Comparison of ENCODE assay signal across 8 mouse cellular contexts in the genomic region with DNA sequence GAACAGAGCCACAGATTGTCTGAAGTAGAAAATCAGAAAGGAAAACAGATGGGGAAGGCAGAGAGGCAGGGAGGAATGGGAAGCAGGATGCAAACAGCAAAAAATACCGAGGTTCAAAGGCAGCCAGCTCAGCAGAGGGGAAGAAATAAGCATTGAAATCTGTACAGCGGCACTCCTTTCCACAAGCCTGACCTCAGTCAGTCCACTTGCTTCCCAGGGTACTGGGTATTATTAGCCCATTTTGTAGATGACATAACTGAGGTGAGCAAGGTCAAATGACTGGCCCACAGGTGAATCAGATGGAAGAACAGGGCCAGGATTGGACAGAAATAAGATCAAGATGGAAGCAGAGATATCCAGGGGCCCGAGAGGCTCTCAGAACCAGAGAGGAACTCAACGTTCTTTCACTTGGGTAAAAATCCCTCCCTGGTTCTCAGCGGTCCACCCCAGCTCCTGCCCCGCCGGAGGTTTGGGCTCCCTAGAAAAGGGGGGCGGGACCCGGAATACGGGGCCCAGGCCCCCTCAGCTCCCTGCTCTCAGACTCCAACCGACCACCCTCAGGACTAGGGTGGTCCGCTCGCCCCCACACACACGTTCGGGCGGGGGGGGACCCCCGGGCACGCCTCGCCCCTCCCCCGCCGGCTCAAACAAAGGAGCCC. TPM values are rescaled to one million over a fixed set of nuclear protein-coding genes. Genes with fewer than 3 reads are reported as not detected.
A peak's percentile ranks its signal among the peaks of the same experiment; 100 is the strongest.
DNase-seq lines count a peak whose midpoint lies in the region; ATAC-seq and TF ChIP-seq lines count a peak whose summit lies in the region.

No protein-coding gene starts in this region.

- H3K27ac ChIP-seq in left cerebral cortex, adult 2 months, result no peak overlapping the region
- no peak overlapping the region for H3K27ac ChIP-seq in brown adipose tissue, adult 24 weeks (replicated peaks; ENCODE audit: low read depth, low read length)
- H3K27ac ChIP-seq in hindbrain, embryonic 15.5 days (replicated peaks), result peak overlapping the region; percentile 66

- peak overlapping the region; percentile 95 for H3K4me2 ChIP-seq in hindbrain, embryonic 15.5 days
- H3K4me2 ChIP-seq in myocyte (ENCODE audit: low read depth), result peak overlapping the region; percentile 93

- no peaks in the 10 kb centered on the region for H3K9me3 ChIP-seq in hindbrain, embryonic 15.5 days

- no peak for TF ChIP-seq POLR2A in myocyte (IDR thresholded peaks at IDR 0.05; ENCODE audit: insufficient read length, low read depth)

- no peaks in the 10 kb centered on the region for H3K27me3 ChIP-seq in hindbrain, embryonic 15.5 days
- H3K27me3 ChIP-seq in myocyte (ENCODE audit: control insufficient read depth, insufficient read depth, insufficient read length), result no peaks in the 10 kb centered on the region

- 2% methylated on average over 9 of the region's 21 CpGs for WGBS in hindbrain, embryonic 15.5 days

- no peak for ATAC-seq in hindbrain, embryonic 15.5 days (ENCODE audit: low FRiP score, low read depth)

- no peaks in the 10 kb centered on the region for H3K36me3 ChIP-seq in hindbrain, embryonic 15.5 days
- no peaks in the 10 kb centered on the region for H3K36me3 ChIP-seq in myocyte (ENCODE audit: control insufficient read depth, insufficient read depth)

- intact Hi-C loops in left cerebral cortex, adult 2 months (cut with DNase I), result no loop called here
- intact Hi-C loops in left cerebral cortex, postnatal 25 days (cut with DNase I), result no loop called here

- peak overlapping the region; percentile 59 for H3K9ac ChIP-seq in hindbrain, embryonic 15.5 days

- no peak for DNase-seq in left cerebral cortex, adult 2 months (ENCODE audit: extremely low spot score in 1 of 2, low spot score in 2 of 2)
- no peak for DNase-seq in left cerebral cortex, postnatal 25 days (ENCODE audit: low spot score in 2 of 2)
- DNase-seq in urinary bladder, adult 2 months (ENCODE audit: low spot score), result no peak
- DNase-seq in thymus, postnatal 10 days (ENCODE audit: low spot score in 2 of 2), result no peak
- DNase-seq in B cell, adult 2 months, result no peak

- peak overlapping the region; percentile 52 for H3K4me3 ChIP-seq in left cerebral cortex, adult 2 months
- H3K4me3 ChIP-seq in brown adipose tissue, adult 24 weeks (ENCODE audit: insufficient read depth, low read depth, low read length), result peak overlapping the region; percentile 64
- H3K4me3 ChIP-seq in hindbrain, embryonic 15.5 days, result peak overlapping the region; percentile 84
- H3K4me3 ChIP-seq in myocyte, result peak overlapping the region; percentile 40

- no peaks in the 10 kb centered on the region for H3K79me2 ChIP-seq in myocyte (ENCODE audit: control insufficient read depth, insufficient read depth)

- H3K4me1 ChIP-seq in brown adipose tissue, adult 24 weeks (ENCODE audit: control insufficient read depth, insufficient read depth, insufficient read length, low read length), result no peaks in the 10 kb centered on the region
- peaks cover 68% of the 10 kb centered on the region for H3K4me1 ChIP-seq in hindbrain, embryonic 15.5 days (replicated peaks)

- TF ChIP-seq CTCF in left cerebral cortex, adult 2 months (IDR thresholded peaks at IDR 0.05), result no peak

- H3ac ChIP-seq in myocyte (ENCODE audit: control insufficient read depth, insufficient read length), result peak overlapping the region; percentile 59

TF ChIP-seq in myocyte, 11 proteins besides CTCF, POLR2A, EP300 and RAD21:
- TF ChIP-seq REST (IDR thresholded peaks at IDR 0.05; ENCODE audit: insufficient read depth, insufficient read length), result no peak
- TF ChIP-seq TCF3 (IDR thresholded peaks at IDR 0.05; ENCODE audit: insufficient read length, low read depth), result no peak
- no peak for TF ChIP-seq POLR2AphosphoS2 (IDR thresholded peaks at IDR 0.05; ENCODE audit: insufficient read length, low read depth)
- TF ChIP-seq CEBPB (IDR thresholded peaks at IDR 0.05; ENCODE audit: insufficient read depth, poor library complexity, severe bottlenecking), result no peak
- TF ChIP-seq MAX (IDR thresholded peaks at IDR 0.05; ENCODE audit: low read depth), result no peak
- no peak for TF ChIP-seq SRF (IDR thresholded peaks at IDR 0.05; ENCODE audit: control insufficient read depth, insufficient read length, low read depth)

RNA-seq across cellular contexts. Expression of gene Efna4, which starts 0.6 kb away (rescaled TPM):
- under 1 TPM in 1 of 2 experiments, not detected in 1; 0.21 TPM for total RNA-seq in left cerebral cortex, adult 2 months (2021)
- total RNA-seq in left cerebral cortex, postnatal 25 days (2021), result under 1 TPM; 0.27 to 0.37 TPM
- polyA plus RNA-seq in brown adipose tissue, adult 24 weeks (2012; ENCODE audit: insufficient read depth, insufficient read length, missing spikeins), result 1.3 TPM in 1 of 2 replicates, not detected in the other
- 6.0 and 7.4 TPM in 2 replicates for polyA plus RNA-seq in hindbrain, embryonic 15.5 days (2015; fragmentation: Nextera tagmentation; extraction: Ambion mirVana)
- polyA plus RNA-seq in myocyte (2012; fragmentation: generic; extraction: Trizol), result 5.4 TPM
- 3.4 and 3.7 TPM in 2 replicates for polyA plus RNA-seq in urinary bladder, adult 2 months (2012; rRNA removed)

RNA-seq across cellular contexts. Expression of gene Adam15, which starts 12.6 kb away (rescaled TPM):
- 100 to 1,000 TPM; 106 to 115 TPM for total RNA-seq in left cerebral cortex, adult 2 months (2021)
- 100 to 1,000 TPM; 101 to 105 TPM for total RNA-seq in left cerebral cortex, postnatal 25 days (2021)
- 28.5 and 31.3 TPM in 2 replicates for polyA plus RNA-seq in brown adipose tissue, adult 24 weeks (2012; ENCODE audit: insufficient read depth, insufficient read length, missing spikeins)
- 71.0 and 77.1 TPM in 2 replicates for polyA plus RNA-seq in hindbrain, embryonic 15.5 days (2015; fragmentation: Nextera tagmentation; extraction: Ambion mirVana)
- polyA plus RNA-seq in myocyte (2012; fragmentation: generic; extraction: Trizol), result 78.4 TPM
- polyA plus RNA-seq in urinary bladder, adult 2 months (2012; rRNA removed), result 96.1 and 101 TPM in 2 replicates

RNA-seq across cellular contexts. Expression of gene Efna3, which starts 14.4 kb away (rescaled TPM):
- total RNA-seq in left cerebral cortex, adult 2 months (2021), result 10 to 100 TPM; 49.3 to 55.0 TPM
- total RNA-seq in left cerebral cortex, postnatal 25 days (2021), result 10 to 100 TPM; 51.3 to 56.8 TPM
- 0.44 TPM in 1 of 2 replicates, not detected in the other for polyA plus RNA-seq in brown adipose tissue, adult 24 weeks (2012; ENCODE audit: insufficient read depth, insufficient read length, missing spikeins)
- polyA plus RNA-seq in hindbrain, embryonic 15.5 days (2015; fragmentation: Nextera tagmentation; extraction: Ambion mirVana), result 62.4 and 72.3 TPM in 2 replicates
- 1.8 TPM for polyA plus RNA-seq in myocyte (2012; fragmentation: generic; extraction: Trizol)
- 0.36 and 0.55 TPM in 2 replicates for polyA plus RNA-seq in urinary bladder, adult 2 months (2012; rRNA removed)

RNA-seq across cellular contexts. Expression of gene Dcst2, which starts 24.6 kb away (rescaled TPM):
- under 1 TPM; 0.29 to 0.40 TPM for total RNA-seq in left cerebral cortex, adult 2 months (2021)
- under 1 TPM in 1 of 2 experiments, not detected in 1; 0.32 TPM for total RNA-seq in left cerebral cortex, postnatal 25 days (2021)
- 1.2 and 1.6 TPM in 2 replicates for polyA plus RNA-seq in brown adipose tissue, adult 24 weeks (2012; ENCODE audit: insufficient read depth, insufficient read length, missing spikeins)
- 0.09 and 0.34 TPM in 2 replicates for polyA plus RNA-seq in hindbrain, embryonic 15.5 days (2015; fragmentation: Nextera tagmentation; extraction: Ambion mirVana)
- 0.01 TPM for polyA plus RNA-seq in myocyte (2012; fragmentation: generic; extraction: Trizol)
- polyA plus RNA-seq in urinary bladder, adult 2 months (2012; rRNA removed), result 0.24 and 0.41 TPM in 2 replicates

RNA-seq across cellular contexts. Expression of gene Dcst1, which starts 27.9 kb away (rescaled TPM):
- total RNA-seq in left cerebral cortex, adult 2 months (2021), result under 1 TPM in 1 of 2 experiments, not detected in 1; 0.28 TPM
- total RNA-seq in left cerebral cortex, postnatal 25 days (2021), result not detected
- polyA plus RNA-seq in brown adipose tissue, adult 24 weeks (2012; ENCODE audit: insufficient read depth, insufficient read length, missing spikeins), result 0.75 TPM in 1 of 2 replicates, not detected in the other
- 0.89 and 1.1 TPM in 2 replicates for polyA plus RNA-seq in hindbrain, embryonic 15.5 days (2015; fragmentation: Nextera tagmentation; extraction: Ambion mirVana)
- polyA plus RNA-seq in myocyte (2012; fragmentation: generic; extraction: Trizol), result 0.41 TPM
- polyA plus RNA-seq in urinary bladder, adult 2 months (2012; rRNA removed), result 0.07 and 0.33 TPM in 2 replicates

Comparison
In these comparisons a context has a peak if more than half of its experiments do, and no peak if none do; other contexts are left out.
1. RNA of gene Efna3, which starts 14.4 kb away (polyA plus RNA-seq): 62.4 to 72.3 TPM in hindbrain, embryonic 15.5 days; 1.8 TPM in myocyte (single experiment), 0.44 TPM in brown adipose tissue, adult 24 weeks and 0.36 to 0.55 TPM in urinary bladder, adult 2 months; every median in the first group is over 10 times any median in the second.
2. Peak in every context shown above with its lines, with median percentiles within 50 percentile points of each other: H3K4me3 ChIP-seq.